Mouse (Mus musculus) liver, embryonic 11.5 days (tissue): ENCODE data around the gene Tagap1. TPM values are rescaled to one million over a fixed set of nuclear protein-coding genes. Genes with fewer than 3 reads are reported as not detected.
"Not testable (repeated sequence)": the region's sequence is repeated elsewhere in the genome, so short reads cannot be mapped to it uniquely, and the experiment has no call there.

Experiments used
- ATAC-seq: fragments of 200-750 bp; cut with Nextera tagmentation; replicated peaks from 2 replicates; pipeline ENCODE4 v1.8.0; 2017; ENCODE audit warnings: moderate number of reproducible peaks, mild to moderate bottlenecking, moderate TSS enrichment, moderate library complexity; ENCODE audit not compliant: low FRiP score
- DNase-seq: peaks from one replicate; pipeline ENCODE4 v3.0.0-alpha.2; 2017; ENCODE audit warnings: low spot score
- H3K27ac ChIP-seq: fragments of 300-500 bp; sonication (generic); 2 replicates; pipeline ENCODE4 v1.5.1; 2014; ENCODE audit warnings: mild to moderate bottlenecking, low read depth, low read length, control low read depth
- H3K27me3 ChIP-seq: fragments of 300-500 bp; sonication (generic); replicated peaks from 2 replicates; pipeline ENCODE4 v1.6.1; 2014; ENCODE audit warnings: low read length, mixed read lengths; ENCODE audit not compliant: control insufficient read depth, insufficient read depth
- H3K36me3 ChIP-seq: fragments of 300-500 bp; sonication (generic); 2 replicates; pipeline ENCODE4 v1.6.1; 2014; ENCODE audit warnings: mild to moderate bottlenecking, low read length, moderate library complexity, mixed read lengths; ENCODE audit not compliant: control insufficient read depth, insufficient read depth
- H3K4me1 ChIP-seq: fragments of 300-500 bp; sonication (generic); replicated peaks from 2 replicates; pipeline ENCODE4 v1.6.1; 2014; ENCODE audit warnings: low read length, mixed read lengths; ENCODE audit not compliant: control insufficient read depth, insufficient read depth
- H3K4me2 ChIP-seq: fragments of 300-500 bp; sonication (generic); 2 replicates; pipeline ENCODE4 v1.6.1; 2014; ENCODE audit warnings: mild to moderate bottlenecking, control low read depth, moderate library complexity
- H3K4me3 ChIP-seq: fragments of 300-500 bp; sonication (generic); 2 replicates; pipeline ENCODE4 v1.5.1; 2014; ENCODE audit warnings: low read depth, low read length, control low read depth
- H3K9ac ChIP-seq: fragments of 300-500 bp; sonication (generic); 2 replicates; pipeline ENCODE4 v1.6.1; 2014; ENCODE audit warnings: low read depth, low read length, control low read depth
- H3K9me3 ChIP-seq: fragments of 300-500 bp; sonication (generic); 2 replicates; pipeline ENCODE4 v1.6.1; 2016; ENCODE audit warnings: low read length, inconsistent platforms, mixed read lengths; ENCODE audit not compliant: control insufficient read depth
- WGBS: fragments of 180-500 bp; shearing (Covaris S2); extraction: QIAGEN DNeasy Blood & Tissue Kit; methylation state at CpG from one replicate; pipeline ENCODE4 v1.1.7; 2014; 5-methylcytosine and 5-hydroxymethylcytosine counted together
- polyA plus RNA-seq: library from polyadenylated mRNA; unstranded; fragments of >200 nt; fragmentation: Nextera tagmentation; extraction: Ambion mirVana; gene quantifications from 2 replicates; pipeline ENCODE4 v1.2.1, GENCODE M21; 2014

Tagap1 gene
- polyA plus RNA-seq, 1 experiment from 2014 or later = 36.4 TPM

GRCm38 (mm10) chr17:6970334-6970733, 9.4 kb upstream of the Tagap1 start, which contains the start of gene Rnaset2b:
Rnaset2b (plus strand) TSS chr17:6970634.
- not testable (repeated sequence) for ATAC-seq, H3K4me3 ChIP-seq, H3K9ac ChIP-seq, DNase-seq, H3K27me3 ChIP-seq, H3K4me1 ChIP-seq, H3K36me3 ChIP-seq, H3K27ac ChIP-seq, H3K4me2 ChIP-seq, H3K9me3 ChIP-seq
- WGBS = no CpG with 5 or more reads among the region's 8 CpGs

- ATAC-seq, H3K27ac ChIP-seq, H3K9ac ChIP-seq, H3K9me3 ChIP-seq, H3K4me3 ChIP-seq, H3K4me1 ChIP-seq, H3K27me3 ChIP-seq, H3K36me3 ChIP-seq, H3K4me2 ChIP-seq, DNase-seq: not testable (repeated sequence)
- WGBS = no CpG with 5 or more reads among the region's 1 CpGs
Measured at GRCm38 (mm10) chr17:6967673-6968072, 6.7 kb upstream of the Tagap1 start.

- H3K4me2 ChIP-seq, ATAC-seq, DNase-seq, H3K9me3 ChIP-seq, H3K27me3 ChIP-seq, H3K4me1 ChIP-seq, H3K4me3 ChIP-seq, H3K9ac ChIP-seq, H3K27ac ChIP-seq, H3K36me3 ChIP-seq: not testable (repeated sequence)
- 9% methylated on average over 6 of the region's 6 CpGs for WGBS
Measured at GRCm38 (mm10) chr17:6965364-6965763, 4.4 kb upstream of the Tagap1 start.

- not testable (repeated sequence) for DNase-seq, H3K4me1 ChIP-seq, H3K9ac ChIP-seq, H3K9me3 ChIP-seq, H3K4me3 ChIP-seq, H3K4me2 ChIP-seq, ATAC-seq, H3K27me3 ChIP-seq, H3K27ac ChIP-seq, H3K36me3 ChIP-seq
- 67% methylated on average over 4 of the region's 4 CpGs for WGBS
Measured at GRCm38 (mm10) chr17:6962936-6963335, 2.0 kb upstream of the Tagap1 start.

- H3K9ac ChIP-seq, H3K27me3 ChIP-seq, H3K27ac ChIP-seq, H3K4me1 ChIP-seq, ATAC-seq, H3K36me3 ChIP-seq, H3K4me3 ChIP-seq, DNase-seq, H3K4me2 ChIP-seq, H3K9me3 ChIP-seq: not testable (repeated sequence)
- 57% methylated on average over 4 of the region's 6 CpGs for WGBS
Measured at GRCm38 (mm10) chr17:6962339-6962738, 1.4 kb upstream of the Tagap1 start.

- peak; percentile 36 for DNase-seq
- H3K4me3 ChIP-seq = peak overlapping the region; percentile 54
- not testable (repeated sequence) for H3K27ac ChIP-seq, H3K4me1 ChIP-seq, H3K9ac ChIP-seq, H3K36me3 ChIP-seq, H3K9me3 ChIP-seq, H3K27me3 ChIP-seq
- under 1% methylated on average over 13 of the region's 48 CpGs for WGBS
- H3K4me2 ChIP-seq = peak overlapping the region; percentile 48; the same call in 1 of the 2 replicates
- ATAC-seq = peak; percentile 97
Measured at GRCm38 (mm10) chr17:6961181-6962000, 435 bp upstream of the Tagap1 start.

GRCm38 (mm10) chr17:6960349-6960748, 607 bp downstream of the Tagap1 start:
- not testable (repeated sequence) for H3K4me1 ChIP-seq, H3K36me3 ChIP-seq, ATAC-seq, H3K27ac ChIP-seq, H3K9me3 ChIP-seq, DNase-seq, H3K27me3 ChIP-seq
- peak overlapping the region; percentile 72 for H3K9ac ChIP-seq
- WGBS = under 1% methylated on average over 11 of the region's 12 CpGs
- H3K4me2 ChIP-seq = peak overlapping the region; percentile 53
- peak overlapping the region; percentile 54 for H3K4me3 ChIP-seq

GRCm38 (mm10) chr17:6959543-6960259, 1.3 kb downstream of the Tagap1 start:
- H3K4me2 ChIP-seq = peak overlapping the region; percentile 53
- not testable (repeated sequence) for DNase-seq, ATAC-seq, H3K9ac ChIP-seq, H3K36me3 ChIP-seq, H3K27ac ChIP-seq, H3K9me3 ChIP-seq, H3K27me3 ChIP-seq, H3K4me1 ChIP-seq
- WGBS = 82% methylated on average over 3 of the region's 6 CpGs
- H3K4me3 ChIP-seq = peak overlapping the region; percentile 54
